Mouse (Mus musculus): ENCODE measurements around the gene 1700001K19Rik. TPM values are rescaled to one million over a fixed set of nuclear protein-coding genes. Genes with fewer than 3 reads are reported as not detected.
"Not testable (repeated sequence)": the region's sequence is repeated elsewhere in the genome, so short reads cannot be mapped to it uniquely, and the experiment has no call there.

The 1700001K19Rik gene
- not detected in 2 replicates for total RNA-seq (2021)
- long read RNA-seq, experiment 1: 0 reads
- long read RNA-seq, experiment 2: 0 reads

DNA sequence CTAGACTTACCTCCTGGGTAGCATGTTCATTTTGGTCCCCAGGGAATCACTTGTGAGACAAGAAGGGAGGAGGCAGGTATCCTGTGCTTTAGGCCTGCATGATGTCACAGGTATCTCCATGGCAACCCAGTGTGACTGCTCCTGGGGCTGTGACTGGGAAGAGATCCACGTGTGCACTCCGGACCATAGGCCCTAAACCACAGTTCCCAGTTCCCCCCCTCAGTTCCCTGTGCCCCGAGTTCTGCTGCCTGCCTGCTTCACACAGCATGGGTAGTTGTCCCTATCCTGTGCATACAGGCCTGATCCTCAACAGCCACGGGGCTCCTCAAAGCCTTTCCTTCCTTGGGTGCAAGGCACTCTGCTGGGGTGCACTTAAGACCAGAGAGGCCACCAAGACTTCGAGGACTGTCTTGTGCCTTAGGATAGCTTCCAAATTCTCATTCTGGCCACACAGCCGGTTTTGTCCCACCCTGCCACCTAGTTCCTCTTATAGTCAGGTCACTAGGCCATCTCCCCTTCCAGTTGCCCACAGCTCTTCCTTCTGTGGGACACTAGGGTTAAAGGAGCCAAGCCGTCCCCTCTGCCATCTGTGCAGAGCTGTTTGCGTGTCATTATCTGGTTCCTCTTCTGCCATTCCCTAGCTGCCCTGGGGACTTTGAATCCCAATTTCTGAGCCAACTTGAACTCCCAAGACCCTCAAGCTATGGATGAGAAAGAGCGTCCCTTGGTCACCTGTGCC lies at the start of gene 1700001K19Rik:
Gene 1700001K19Rik (minus strand): TSS at position 59 of the 739 bp plus-strand sequence.
- DNase-seq: no peak

DNA sequence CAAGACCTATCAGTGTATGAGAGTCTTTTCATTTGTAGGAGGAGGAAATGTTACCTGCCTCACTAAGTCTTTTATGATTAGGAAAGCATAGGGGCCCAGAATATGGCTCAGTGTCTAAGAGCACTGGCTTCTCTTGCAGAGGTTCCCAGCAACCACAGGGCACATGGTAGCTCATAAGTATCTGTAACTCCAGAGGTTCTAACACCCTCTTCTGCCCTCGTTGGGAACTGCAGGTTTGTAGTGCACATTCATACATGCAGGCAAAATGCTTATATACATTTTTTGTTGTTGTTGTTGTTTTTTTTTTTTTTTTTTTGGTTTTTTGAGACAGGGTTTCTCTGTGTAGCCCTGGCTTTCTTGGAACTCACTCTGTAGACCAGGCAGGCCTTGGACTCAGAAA lies 44.0 kb upstream of the 1700001K19Rik start:
- DNase-seq: no peak

DNA sequence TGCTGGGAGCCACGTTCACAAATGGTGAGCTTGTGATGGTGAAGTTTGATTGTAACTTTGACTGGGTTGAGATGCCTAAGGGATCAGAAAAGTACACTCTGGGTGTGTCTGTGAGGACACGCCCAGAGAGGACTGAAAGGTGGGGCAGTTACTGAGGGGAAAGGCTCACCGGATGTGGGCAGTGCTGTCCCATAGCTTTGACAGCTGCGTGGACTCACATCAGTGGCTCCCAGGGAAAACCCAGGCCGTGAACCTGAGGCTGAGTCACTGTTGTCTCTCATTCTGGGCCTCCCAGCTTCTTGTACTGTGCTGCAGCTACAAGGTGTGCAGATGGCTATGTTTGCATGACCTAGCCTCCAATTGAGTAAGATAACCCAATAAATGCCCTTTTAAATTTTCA lies 43.1 kb upstream of the 1700001K19Rik start:
- DNase-seq: no peak

DNA sequence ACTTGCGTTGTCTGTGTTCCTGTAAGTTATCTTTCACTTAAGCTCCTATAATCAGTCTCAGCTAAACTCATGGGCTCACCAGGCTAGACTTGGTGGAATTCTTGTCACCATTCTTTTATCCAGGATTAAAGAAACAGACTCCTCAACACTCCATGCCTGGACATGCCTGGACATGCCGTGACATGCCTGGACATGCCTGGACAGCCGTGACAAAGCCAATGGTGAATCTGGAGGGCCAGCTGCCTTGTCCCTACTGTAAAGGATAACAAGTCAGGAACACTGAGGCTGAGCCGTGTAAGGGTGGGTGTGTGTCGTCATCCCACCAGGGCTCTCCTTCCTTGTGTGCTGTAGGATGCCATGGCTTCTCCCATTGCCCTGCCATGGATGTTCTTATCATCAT lies 42.6 kb upstream of the 1700001K19Rik start:
- no peak for DNase-seq

DNA sequence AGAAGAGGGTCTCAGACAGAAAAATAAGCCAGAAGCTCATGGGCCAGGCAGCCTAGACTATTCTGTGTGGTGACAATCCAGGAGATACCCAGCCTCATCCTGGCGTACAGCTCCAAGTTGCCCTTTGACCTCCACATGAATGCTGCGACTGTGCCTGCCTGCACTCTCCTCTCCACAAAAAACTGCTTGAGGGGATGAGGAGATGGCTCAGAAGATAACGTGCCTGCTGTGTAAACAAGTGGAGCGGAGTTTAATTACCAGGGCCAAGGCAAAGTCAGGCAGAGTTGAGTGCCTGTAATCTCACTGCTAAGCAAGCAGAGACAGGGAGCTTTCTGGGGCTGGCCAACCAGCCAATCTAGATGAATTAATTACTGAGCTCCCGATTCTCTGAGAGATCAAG lies 33.6 kb upstream of the 1700001K19Rik start:
- DNase-seq: no peak

DNA sequence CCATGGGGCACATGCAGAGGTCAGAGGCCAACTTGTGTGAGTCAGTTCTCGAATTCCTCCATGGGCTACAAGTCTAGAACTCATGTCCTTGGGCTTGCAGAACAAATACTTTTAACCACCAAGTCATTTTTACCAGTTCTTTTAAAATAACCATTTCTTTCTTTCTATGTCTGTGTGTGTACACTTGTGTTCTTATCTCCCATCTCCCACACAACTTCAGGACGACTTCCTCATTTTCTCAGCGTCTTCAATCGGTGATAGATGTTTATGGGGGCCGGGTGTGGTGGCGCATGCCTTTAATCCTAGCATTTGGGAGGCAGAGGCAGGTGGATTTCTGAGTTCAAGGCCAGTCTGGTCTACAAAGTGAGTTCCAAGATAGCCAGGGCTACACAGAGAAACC lies 31.8 kb upstream of the 1700001K19Rik start:
- DNase-seq: no peak

- no peak for DNase-seq
Observed at GRCm38 (mm10) chr12:110713784-110714183, 31.4 kb upstream of the 1700001K19Rik start.

DNA sequence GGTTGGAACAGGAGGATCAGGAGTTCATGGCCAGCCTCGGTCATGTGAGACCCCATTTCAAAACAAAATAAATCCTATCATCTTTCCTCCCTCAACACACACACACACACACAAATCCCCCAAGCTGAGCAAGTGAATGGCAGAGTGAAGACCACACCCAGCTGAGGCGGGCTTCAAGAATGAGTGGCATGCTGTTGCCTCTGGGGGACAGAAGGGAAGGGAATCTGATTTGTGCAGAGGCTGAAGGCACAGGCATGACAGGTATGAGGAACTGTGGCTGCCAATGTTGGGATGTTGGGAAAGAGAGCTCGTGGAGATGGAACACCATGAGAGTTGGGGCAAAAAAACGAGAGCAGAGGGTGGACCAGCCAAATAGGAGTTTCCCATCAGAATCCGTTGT lies 28.9 kb upstream of the 1700001K19Rik start:
- no peak for DNase-seq

- DNase-seq: no peak
Observed at GRCm38 (mm10) chr12:110707451-110707850, 25.0 kb upstream of the 1700001K19Rik start.

GRCm38 (mm10) chr12:110706337-110707231 lies 24.2 kb upstream of the 1700001K19Rik start:
- DNase-seq: peak; percentile 79

DNA sequence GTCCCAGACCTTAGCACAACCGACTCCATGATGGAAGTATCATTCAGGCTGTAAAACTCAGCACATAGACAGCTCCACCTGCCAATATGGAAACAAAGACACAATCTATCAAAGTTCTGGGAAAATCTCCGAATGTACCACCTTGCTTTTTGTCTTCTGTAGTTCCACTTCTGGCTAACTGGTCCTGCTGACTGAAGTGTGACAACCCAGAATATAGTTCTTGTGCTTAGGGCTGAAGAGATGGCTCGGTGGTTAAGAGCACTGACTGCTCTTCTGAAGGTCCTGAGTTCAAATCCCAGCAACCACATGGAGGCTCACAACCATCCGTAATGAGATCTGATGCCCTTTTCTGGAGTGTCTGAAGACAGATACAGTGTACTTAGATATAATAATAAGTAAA lies 23.0 kb upstream of the 1700001K19Rik start:
- not testable (repeated sequence) for DNase-seq

GRCm38 (mm10) chr12:110703682-110704081 lies 21.3 kb upstream of the 1700001K19Rik start:
- DNase-seq: no peak

DNA sequence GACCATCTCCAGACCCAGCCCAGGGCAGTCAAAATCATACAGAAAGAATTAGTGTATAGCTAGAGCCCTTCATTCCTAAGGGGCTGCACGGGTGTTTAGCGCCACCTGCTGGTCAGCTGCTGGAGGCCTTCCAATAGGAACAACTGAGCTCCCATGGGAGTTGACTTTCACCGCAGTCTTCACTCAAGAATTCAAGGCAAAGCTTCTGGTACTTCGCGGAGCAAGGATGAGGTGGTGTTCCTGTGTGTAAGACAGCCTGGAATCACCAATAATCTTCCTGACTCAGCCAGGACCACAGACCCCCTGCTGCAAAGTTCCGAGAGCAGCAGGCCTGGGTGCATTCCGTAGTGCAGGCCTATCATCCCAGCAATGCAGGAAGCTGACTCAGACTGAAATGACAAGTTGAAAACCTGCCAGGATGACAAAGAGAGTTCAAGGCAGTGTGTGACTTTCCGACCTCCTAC lies 20.6 kb upstream of the 1700001K19Rik start:
- peak; percentile 94 for DNase-seq

GRCm38 (mm10) chr12:110702556-110702955 lies 20.1 kb upstream of the 1700001K19Rik start, which contains the start of gene Hsp90aa1:
Gene Hsp90aa1, minus strand, starts transcription at chr12:110702728.
- no peak for DNase-seq

GRCm38 (mm10) chr12:110701363-110701762 lies 18.9 kb upstream of the 1700001K19Rik start:
- DNase-seq: not testable (repeated sequence)

DNA sequence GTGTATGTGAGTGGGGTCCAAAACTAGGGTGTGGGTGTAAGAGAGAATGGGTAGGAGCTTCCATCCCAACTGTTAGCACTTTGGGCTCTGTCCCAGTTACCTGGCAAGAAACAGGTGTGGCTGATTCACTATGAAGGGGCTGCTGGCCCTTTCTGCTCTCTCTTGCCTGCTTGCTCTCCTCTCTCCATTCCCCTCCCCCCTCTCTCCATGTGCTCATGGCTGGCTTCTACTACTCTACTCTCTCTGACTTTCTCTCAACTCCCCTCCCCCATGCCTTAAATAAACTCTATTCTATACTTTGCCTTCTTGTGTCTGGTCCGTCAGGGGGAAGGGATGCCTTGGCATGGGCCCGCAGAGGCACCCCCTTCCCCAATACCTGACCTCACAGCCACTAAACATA lies 18.3 kb upstream of the 1700001K19Rik start:
- DNase-seq: no peak

DNA sequence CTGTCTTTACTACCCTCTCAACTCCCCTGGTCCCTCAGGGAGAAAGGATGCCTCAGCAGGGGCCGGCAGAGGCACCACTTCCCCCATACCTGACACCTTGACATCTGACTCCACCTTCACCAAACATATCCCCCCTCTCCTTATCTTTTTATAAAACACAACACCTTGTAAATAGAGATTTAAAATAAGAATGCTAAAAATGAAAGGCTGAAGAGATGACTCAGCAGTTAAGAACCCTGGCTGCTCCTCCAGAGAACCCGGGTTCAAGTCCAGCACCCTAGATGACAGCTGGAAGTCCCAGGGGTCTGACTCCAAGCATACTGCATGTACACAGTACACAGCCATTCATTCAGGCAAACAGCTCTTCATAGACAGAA lies 16.7 kb upstream of the 1700001K19Rik start:
- no peak for DNase-seq

DNA sequence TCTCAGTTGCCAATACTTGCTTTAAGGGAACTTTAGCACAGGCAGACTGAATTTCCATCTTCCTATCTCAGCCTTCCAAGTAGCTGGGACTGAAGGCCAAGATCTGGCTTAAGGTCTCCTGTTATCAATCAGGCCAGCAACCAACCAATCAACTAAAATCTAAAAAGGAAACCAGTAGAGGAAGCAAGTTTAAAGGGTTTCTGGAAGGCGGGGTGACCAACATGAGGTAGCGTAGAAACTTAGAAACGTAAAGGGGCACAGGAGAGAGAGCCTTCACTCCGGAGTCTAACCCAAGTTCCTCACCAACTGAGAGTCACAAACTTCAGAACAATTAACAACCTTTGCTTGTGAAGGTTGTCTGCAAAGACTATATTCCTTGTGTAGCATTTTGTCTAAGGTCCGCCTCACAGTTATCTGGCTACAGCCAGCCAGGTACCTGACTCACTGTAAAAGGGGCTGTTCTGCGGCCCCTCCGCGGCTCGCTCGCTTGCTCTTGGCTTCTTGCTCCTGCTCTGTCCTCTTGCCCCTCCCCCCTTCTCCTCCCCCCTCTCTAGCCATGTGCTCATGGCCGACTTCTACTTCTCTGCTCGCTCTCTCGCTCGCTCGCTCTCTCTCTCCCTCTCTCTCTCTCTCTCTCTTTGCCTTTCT lies 16.2 kb upstream of the 1700001K19Rik start:
- no peak for DNase-seq

DNA sequence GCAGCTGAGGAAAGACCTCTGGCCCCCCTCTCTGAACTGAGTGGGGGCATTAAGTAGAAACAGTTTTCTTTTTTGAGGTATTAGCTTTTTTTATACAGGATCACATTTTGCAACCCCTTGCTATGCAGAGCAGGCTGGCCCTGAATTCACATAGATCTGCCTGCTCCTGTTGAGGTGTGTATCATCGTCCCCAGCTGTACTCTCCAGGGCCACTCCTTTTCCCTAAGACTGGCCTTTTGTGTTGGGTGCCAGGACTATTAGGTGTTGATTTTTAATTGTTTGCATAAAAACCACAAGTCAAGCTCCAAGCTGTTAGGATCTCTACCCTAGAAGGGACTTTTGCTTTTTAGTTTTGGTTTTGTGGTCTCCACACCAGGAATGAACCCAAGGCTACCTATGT lies 15.7 kb upstream of the 1700001K19Rik start:
- no peak for DNase-seq

DNA sequence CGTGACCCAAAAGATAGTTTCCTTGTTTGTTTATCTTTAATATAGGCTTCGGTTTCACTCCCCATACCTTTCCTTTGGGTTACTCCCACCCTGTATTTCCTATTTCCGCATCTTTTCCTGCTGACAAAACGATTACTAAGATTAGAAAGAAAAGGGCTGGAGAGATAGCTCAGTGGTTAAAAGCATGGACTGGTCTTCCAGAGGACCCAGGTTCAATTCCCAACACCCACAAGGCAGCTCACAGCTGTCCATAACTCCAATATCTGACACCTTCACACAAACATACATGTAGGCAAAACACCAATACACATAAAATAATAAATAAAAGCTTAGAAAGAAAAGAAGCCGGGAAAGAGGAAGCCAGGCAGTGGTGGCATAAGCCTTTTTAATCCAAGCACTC lies 15.0 kb upstream of the 1700001K19Rik start:
- no peak for DNase-seq

GRCm38 (mm10) chr12:110696975-110697400 lies 14.6 kb upstream of the 1700001K19Rik start:
- no peak for DNase-seq

- DNase-seq: peak; percentile 100
Observed at GRCm38 (mm10) chr12:110696173-110696974, 14.0 kb upstream of the 1700001K19Rik start.

Data from adrenal gland, postnatal 14 days (tissue).